Mouse (Mus musculus) CH12.LX (cell line): ENCODE measurements around the gene Card9. TPM values are rescaled to one million over a fixed set of nuclear protein-coding genes. Genes with fewer than 3 reads are reported as not detected.

ENCODE experiments used
- DNase-seq: peaks from one replicate; pipeline ENCODE4 v3.0.0-alpha.2; 2013; ENCODE audit errors: extremely low read depth
- H3K27ac ChIP-seq: 2 replicates; pipeline ENCODE4 v1.5.1; 2012; ENCODE audit warnings: low read depth, mild to moderate bottlenecking, control low read depth, moderate library complexity; ENCODE audit not compliant: insufficient read depth
- H3K27me3 ChIP-seq: replicated peaks from 2 replicates; pipeline ENCODE3; 2012; ENCODE audit warnings: inconsistent platforms
- H3K36me3 ChIP-seq, 2 experiments: replicated peaks in 1 of 2; 2 replicates each; pipeline versions ENCODE3 to v1.6.1; 2012; ENCODE audit warnings: inconsistent platforms in 1 of 2, low read length in 1 of 2, mild to moderate bottlenecking in 1 of 2, mixed read lengths in 1 of 2, moderate library complexity in 1 of 2; ENCODE audit not compliant: control insufficient read depth in 1 of 2, insufficient read depth in 1 of 2
- H3K4me1 ChIP-seq, 2 experiments: 2 replicates each; pipeline ENCODE4 v1.6.1; 2012; ENCODE audit warnings: inconsistent platforms in 1 of 2, moderate library complexity in 1 of 2; ENCODE audit not compliant: insufficient read depth in 2 of 2, control insufficient read depth in 1 of 2
- H3K4me2 ChIP-seq: 2 replicates; pipeline ENCODE4 v1.6.1; 2012; ENCODE audit warnings: low read depth, mild to moderate bottlenecking, control low read depth; ENCODE audit not compliant: poor library complexity, insufficient read depth, severe bottlenecking
- H3K4me3 ChIP-seq, 3 experiments: fragments of 150-350 bp in 1 of 3; sonication (generic) in 1 of 3; replicated peaks in 1 of 3; 2 replicates each; pipeline versions ENCODE3 to v1.5.1; 2011 to 2012; ENCODE audit warnings: low read depth in 2 of 3, low read length in 2 of 3, mild to moderate bottlenecking in 2 of 3, moderate library complexity in 2 of 3, control low read depth in 1 of 3, improper control_type of control experiment in 1 of 3, inconsistent platforms in 1 of 3, mixed read lengths in 1 of 3; ENCODE audit not compliant: poor library complexity in 1 of 3
- H3K79me2 ChIP-seq: replicated peaks from 2 replicates; pipeline ENCODE4 v1.6.1; 2012; ENCODE audit warnings: mild to moderate bottlenecking, moderate library complexity; ENCODE audit not compliant: control insufficient read depth, poor library complexity, insufficient read depth, severe bottlenecking; ENCODE audit errors: extremely low read depth
- H3K9ac ChIP-seq: 2 replicates; pipeline ENCODE4 v1.6.1; 2012; ENCODE audit warnings: low read depth, mild to moderate bottlenecking, control low read depth, moderate library complexity; ENCODE audit not compliant: insufficient read depth
- H3K9me3 ChIP-seq: replicated peaks from 2 replicates; pipeline ENCODE3; 2012; ENCODE audit warnings: low read length, inconsistent platforms, mixed read lengths
- CHD1 ChIP-seq: IDR thresholded peaks from 2 replicates; pipeline ENCODE4 v1.6.1; 2012; ENCODE audit warnings: low read depth, low read length, improper control_type of control experiment, inconsistent platforms
- CHD2 ChIP-seq: IDR thresholded peaks from 2 replicates; pipeline ENCODE4 v1.6.1; 2011; ENCODE audit warnings: low read length, improper control_type of control experiment
- CTCF ChIP-seq, 2 experiments: IDR thresholded peaks in 1 of 2; conservative IDR thresholded peaks in 1 of 2; 2 replicates each; pipeline ENCODE4 v1.5.1; 2011 to 2012; ENCODE audit warnings: low read depth in 2 of 2, low read length in 2 of 2, improper control_type of control experiment in 1 of 2, inconsistent platforms in 1 of 2, mild to moderate bottlenecking in 1 of 2, moderate library complexity in 1 of 2
- E2F4 ChIP-seq: IDR thresholded peaks from 2 replicates; pipeline ENCODE4 v1.6.1; 2011; ENCODE audit warnings: low read depth, low read length, improper control_type of control experiment; ENCODE audit not compliant: insufficient replicate concordance
- ELF1 ChIP-seq: IDR thresholded peaks from 2 replicates; pipeline ENCODE4 v1.6.1; 2014; ENCODE audit warnings: low read depth, mild to moderate bottlenecking, inconsistent platforms, low read length, improper control_type of control experiment
- ETS1 ChIP-seq: conservative IDR thresholded peaks from 2 replicates; pipeline ENCODE4 v1.6.1; 2012; ENCODE audit warnings: low read depth, mild to moderate bottlenecking, inconsistent platforms, low read length, improper control_type of control experiment, moderate library complexity
- HCFC1 ChIP-seq: IDR thresholded peaks from 2 replicates; pipeline ENCODE4 v1.6.1; 2012; ENCODE audit warnings: low read depth, mild to moderate bottlenecking, inconsistent platforms, low read length, improper control_type of control experiment
- JUND ChIP-seq: conservative IDR thresholded peaks from 2 replicates; pipeline ENCODE4 v1.6.1; 2011; ENCODE audit warnings: low read depth, low read length, improper control_type of control experiment
- NRF1 ChIP-seq: IDR thresholded peaks from 2 replicates; pipeline ENCODE4 v1.6.1; 2014; ENCODE audit warnings: low read depth, mild to moderate bottlenecking, inconsistent platforms, low read length, improper control_type of control experiment, moderate library complexity
- PAX5 ChIP-seq: IDR thresholded peaks from 2 replicates; pipeline ENCODE4 v1.6.1; 2012; ENCODE audit warnings: low read length, inconsistent platforms, mixed read lengths
- POLR2AphosphoS2 ChIP-seq: IDR thresholded peaks from 2 replicates; pipeline ENCODE4 v1.6.1; 2011; ENCODE audit warnings: low read depth, low read length, improper control_type of control experiment
- RAD21 ChIP-seq: IDR thresholded peaks from 2 replicates; pipeline ENCODE4 v1.6.1; 2011; ENCODE audit warnings: low read depth, mild to moderate bottlenecking, low read length, improper control_type of control experiment, moderate library complexity
- SIN3A ChIP-seq: IDR thresholded peaks from 2 replicates; pipeline ENCODE4 v1.6.1; 2012; ENCODE audit warnings: low read length, improper control_type of control experiment, inconsistent platforms
- SMC3 ChIP-seq: IDR thresholded peaks from 2 replicates; pipeline ENCODE4 v1.6.1; 2011; ENCODE audit warnings: low read depth, low read length, improper control_type of control experiment
- USF1 ChIP-seq: IDR thresholded peaks from 2 replicates; pipeline ENCODE4 v1.6.1; 2014; ENCODE audit warnings: low read depth, mild to moderate bottlenecking, inconsistent platforms, low read length, improper control_type of control experiment
- ZMIZ1 ChIP-seq: IDR thresholded peaks from 2 replicates; pipeline ENCODE4 v1.6.1; 2012; ENCODE audit warnings: low read depth, mild to moderate bottlenecking, inconsistent platforms, low read length, improper control_type of control experiment
- dilution Hi-C: fragments of 300-500 bp; cut with MboI; formaldehyde crosslinking; loops from 2 replicates; pipeline ENCODE4 v1.14.3; 2020; ENCODE audit warnings: low sequenced_read_pairs; ENCODE audit not compliant: extremely low pct_unique_long_range_greater_than_20kb, extremely low pct_ligation_motif_present
- in situ Hi-C: fragments of 300-500 bp; cut with MboI; formaldehyde crosslinking; loops from 3 replicates; pipeline ENCODE4 v1.14.3; 2019; ENCODE audit warnings: low sequenced_read_pairs, low pct_ligation_motif_present, low pct_unique_long_range_greater_than_20kb, mixed read lengths
- polyA plus RNA-seq: library from polyadenylated mRNA; unstranded; fragments of >175 nt; gene quantifications from 2 replicates; pipeline ENCODE4 v1.2.1, GENCODE M21; 2012; ENCODE audit warnings: low read depth; ENCODE audit not compliant: insufficient read length
- total RNA-seq, 2 experiments: library from RNA; depleted of rRNA; stranded (reverse); fragments of 300-350 nt in 1 of 2; fragments of >200 nt in 1 of 2; gene quantifications; 2 replicates each; pipeline ENCODE4 v1.2.3; 2012 to 2014

Gene Card9
- total and polyA plus RNA-seq, 3 experiments, result 0.32 to 0.44 (median 0.42) TPM

DNA sequence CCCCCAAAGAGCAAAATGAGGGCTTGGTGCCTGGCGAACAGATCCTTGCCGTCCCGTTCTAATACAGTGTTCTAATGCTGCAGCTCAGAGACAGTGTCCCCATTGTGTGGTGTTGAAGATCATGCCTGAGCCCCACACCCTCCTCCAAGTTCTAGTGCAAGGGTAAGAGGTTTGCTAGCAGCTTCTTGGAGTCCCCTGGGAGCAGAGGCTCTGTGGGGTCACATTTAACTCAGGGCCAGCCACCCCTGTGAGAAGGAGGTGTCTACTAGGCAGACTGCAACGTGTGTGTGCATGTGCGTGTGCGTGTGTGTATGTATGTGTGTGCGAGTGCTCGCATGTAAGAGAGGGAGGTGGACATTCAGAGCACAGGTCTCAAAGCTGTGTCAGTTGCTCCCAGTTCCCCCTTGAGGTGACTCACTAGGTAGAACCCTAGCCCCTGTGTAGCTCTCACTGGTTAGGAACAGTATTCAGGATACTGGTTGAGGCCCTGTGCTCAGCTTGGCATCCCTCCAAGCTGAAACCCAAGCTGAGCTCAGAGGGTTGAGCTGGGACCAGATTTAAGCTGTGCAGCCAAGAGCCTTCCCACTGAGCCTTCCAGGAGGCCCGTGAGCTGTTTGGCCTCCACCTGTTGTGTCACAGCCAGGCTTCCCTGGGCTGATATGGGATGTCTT, 44.0 kb downstream of the Card9 start:
- in situ Hi-C loops, result no loop called here
- dilution Hi-C loops, result no loop called here
- Histone ChIP-seq H3K27me3 (peaks cover 69% of the 10 kb centered on the region), H3K27ac (no peak overlapping the region), H3K36me3 (no peaks in the 10 kb centered on the region), H3K4me2 (no peak overlapping the region), H3K4me1 (peaks cover 13 to 25% of the 10 kb centered on the region in 2 experiments), H3K79me2 (no peaks in the 10 kb centered on the region), H3K9me3 (no peaks in the 10 kb centered on the region), H3K9ac (no peak overlapping the region), H3K4me3 (no peak overlapping the region)
- TF ChIP-seq NRF1 (no peak), PAX5 (no peak), E2F4 (no peak)
- DNase-seq, result no peak

DNA sequence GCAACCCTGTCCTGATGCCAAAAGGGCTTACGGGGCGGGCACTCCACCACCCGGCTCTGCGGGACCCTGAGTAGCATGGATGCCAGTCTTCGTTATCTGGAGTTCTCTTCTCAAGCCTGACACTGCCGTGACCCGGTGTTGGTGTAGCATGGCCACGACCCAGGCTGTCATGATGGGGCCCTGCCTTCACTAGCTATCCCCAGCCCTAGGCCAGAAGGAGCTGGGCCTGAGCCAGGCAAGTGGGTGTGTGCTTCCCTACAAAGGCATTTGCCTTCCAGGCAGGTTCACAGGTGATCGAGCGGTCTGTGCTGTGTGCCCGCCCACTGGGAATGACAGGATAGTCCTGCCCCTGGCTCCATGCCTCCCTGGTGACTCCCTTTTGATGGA, 44.8 kb downstream of the Card9 start:
- Histone ChIP-seq H3K9me3 (no peaks in the 10 kb centered on the region), H3K9ac (peak overlapping the region; percentile 60; the same call in 1 of the 2 replicates), H3K4me3 (peak overlapping the region; percentile 50 to 71 (median 55)), H3K36me3 (no peaks in the 10 kb centered on the region), H3K4me1 (peaks cover 14 to 28% of the 10 kb centered on the region in 2 experiments), H3K79me2 (no peaks in the 10 kb centered on the region), H3K27ac (no peak overlapping the region), H3K27me3 (peaks cover 63% of the 10 kb centered on the region), H3K4me2 (peak overlapping the region; percentile 43)
- in situ Hi-C loops (no loop called here), dilution Hi-C loops (no loop called here)
- no peak for TF ChIP-seq USF1
- no peak for TF ChIP-seq CHD1
- TF ChIP-seq ZMIZ1, result no peak
- no peak for TF ChIP-seq ETS1
- no peak for TF ChIP-seq POLR2AphosphoS2
- no peak for TF ChIP-seq HCFC1
- TF ChIP-seq RAD21, result no peak
- TF ChIP-seq ELF1, result no peak
- no peak for TF ChIP-seq SIN3A
- no peak for TF ChIP-seq CTCF (conservative IDR thresholded peaks at IDR 0.05 in 1 of 2, IDR thresholded peaks at IDR 0.05 in 1 of 2; ENCODE audit: low read depth in 2 of 2, low read length in 2 of 2)
- TF ChIP-seq SMC3, result no peak
- TF ChIP-seq JUND, result no peak
- TF ChIP-seq CHD2, result no peak
- no peak for DNase-seq
